22 mouse cellular contexts compared by ENCODE assay signal in genomic region chr17:70779770-70780169, GRCm38 (mm10).
DNase-seq lines count a peak whose midpoint lies in the region; ATAC-seq and TF ChIP-seq lines count a peak whose summit lies in the region.
"Had no signal": no experiment of that assay in that cellular context is flagged by ENCODE, and none has a peak within 500 bp of the region (broad histone marks: within the 10 kb centered on the region; RNA-seq: fewer than 3 reads in every experiment).

No protein-coding gene starts in this region.

- peak overlapping the region; percentile 31; the same call in 1 of the 2 replicates for H3K9ac ChIP-seq in kidney, embryonic 14.5 days (ENCODE audit: low read depth, low read length)
- no peak overlapping the region for H3K9ac ChIP-seq in lung, embryonic 16.5 days (ENCODE audit: low read length)
- H3K9ac ChIP-seq in intestine, embryonic 15.5 days: no peak overlapping the region
- no peak overlapping the region for H3K9ac ChIP-seq in forebrain, postnatal 0 days
- H3K9ac ChIP-seq: hindbrain, embryonic 12.5 days; limb, embryonic 12.5 days; liver, embryonic 13.5 days; neural tube, embryonic 12.5 days had no signal

- peak overlapping the region; percentile 86 for H3K27ac ChIP-seq in kidney, embryonic 14.5 days (ENCODE audit: low read depth, low read length)
- H3K27ac ChIP-seq in lung, embryonic 16.5 days (ENCODE audit: low read length): peak overlapping the region; percentile 62
- H3K27ac ChIP-seq in intestine, embryonic 15.5 days: no peak overlapping the region
- H3K27ac ChIP-seq in forebrain, postnatal 0 days (ENCODE audit: low read depth, low read length): no peak overlapping the region
- H3K27ac ChIP-seq: limb, embryonic 12.5 days; liver, embryonic 13.5 days; macrophage; neural tube, embryonic 12.5 days had no signal

- TF ChIP-seq CTCF in forebrain, postnatal 0 days (IDR thresholded peaks at IDR 0.05; ENCODE audit: low read depth): no peak

- H3K27me3 ChIP-seq in kidney, embryonic 14.5 days (ENCODE audit: control insufficient read depth, insufficient read depth, low read length): no peaks in the 10 kb centered on the region
- H3K27me3 ChIP-seq in lung, embryonic 16.5 days (ENCODE audit: control insufficient read depth, insufficient read depth, low read depth, low read length): no peaks in the 10 kb centered on the region
- H3K27me3 ChIP-seq in intestine, embryonic 15.5 days (replicated peaks): no peaks in the 10 kb centered on the region
- no peaks in the 10 kb centered on the region for H3K27me3 ChIP-seq in forebrain, postnatal 0 days (ENCODE audit: insufficient read depth, low read length)
- H3K27me3 ChIP-seq: hindbrain, embryonic 12.5 days; limb, embryonic 12.5 days; liver, embryonic 13.5 days; neural tube, embryonic 12.5 days; Patski had no signal

- H3K4me1 ChIP-seq in kidney, embryonic 14.5 days (ENCODE audit: control insufficient read depth, insufficient read depth, low read length): peaks cover 28% of the 10 kb centered on the region; the same call in 1 of the 2 replicates
- peaks cover 24% of the 10 kb centered on the region for H3K4me1 ChIP-seq in lung, embryonic 16.5 days (replicated peaks; ENCODE audit: control insufficient read depth, insufficient read depth, low read length)
- 0 out of 2 replicates have a peak, but pooled peaks cover 5% of the 10 kb centered on the region for H3K4me1 ChIP-seq in intestine, embryonic 15.5 days (replicated peaks)
- no peaks in the 10 kb centered on the region for H3K4me1 ChIP-seq in forebrain, postnatal 0 days (ENCODE audit: insufficient read depth)
- H3K4me1 ChIP-seq: liver, embryonic 13.5 days; neural tube, embryonic 12.5 days had no signal

- DNase-seq in kidney, adult 8-10 months: no peak
- DNase-seq in lung, postnatal 10 days: no peak
- DNase-seq in retina, postnatal 1 day: no peak
- DNase-seq in forebrain, postnatal 0 days: no peak
- DNase-seq: adrenal gland, adult 8-10 months; B cell, adult 2 months; cerebellum, adult 9-10 months; heart, postnatal 10 days; kidney, postnatal 36 days; liver, embryonic 13.5 days; right cerebral cortex, adult 18-20 months; thymus, adult 18-20 months had no signal

- no peak for ATAC-seq in kidney, embryonic 14.5 days (ENCODE audit: low FRiP score, low TSS enrichment)
- no peak for ATAC-seq in lung, embryonic 16.5 days (ENCODE audit: low read depth)
- ATAC-seq in intestine, embryonic 15.5 days: peak; percentile 14; the same call in 1 of the 2 replicates
- ATAC-seq in forebrain, postnatal 0 days: no peak
- ATAC-seq: Patski had no signal

- H3K36me3 ChIP-seq in kidney, embryonic 14.5 days (ENCODE audit: control insufficient read depth, insufficient read depth, low read length): no peaks in the 10 kb centered on the region
- H3K36me3 ChIP-seq in lung, embryonic 16.5 days (ENCODE audit: control insufficient read depth, insufficient read depth, low read length): no peaks in the 10 kb centered on the region
- no peaks in the 10 kb centered on the region for H3K36me3 ChIP-seq in intestine, embryonic 15.5 days
- H3K36me3 ChIP-seq in forebrain, postnatal 0 days (ENCODE audit: insufficient read depth): no peaks in the 10 kb centered on the region
- H3K36me3 ChIP-seq: hindbrain, embryonic 12.5 days; limb, embryonic 12.5 days; liver, embryonic 13.5 days; neural tube, embryonic 12.5 days had no signal

- no peaks in the 10 kb centered on the region for H3K9me3 ChIP-seq in kidney, embryonic 14.5 days (ENCODE audit: control insufficient read depth, low read length)
- H3K9me3 ChIP-seq in lung, embryonic 16.5 days (ENCODE audit: control insufficient read depth, low read length): no peaks in the 10 kb centered on the region
- H3K9me3 ChIP-seq in intestine, embryonic 15.5 days: no peaks in the 10 kb centered on the region
- no peaks in the 10 kb centered on the region for H3K9me3 ChIP-seq in forebrain, postnatal 0 days (ENCODE audit: low read length)
- H3K9me3 ChIP-seq: hindbrain, embryonic 12.5 days; limb, embryonic 12.5 days; liver, embryonic 13.5 days; neural tube, embryonic 12.5 days had no signal

- H3K4me2 ChIP-seq in kidney, embryonic 14.5 days (replicated peaks; ENCODE audit: low read depth, low read length): no peak overlapping the region
- no peak overlapping the region for H3K4me2 ChIP-seq in lung, embryonic 16.5 days (ENCODE audit: low read depth, low read length)
- no peak overlapping the region for H3K4me2 ChIP-seq in intestine, embryonic 15.5 days (replicated peaks)
- no peak overlapping the region for H3K4me2 ChIP-seq in forebrain, postnatal 0 days (ENCODE audit: low read depth)
- H3K4me2 ChIP-seq: heart, embryonic 11.5 days; hindbrain, embryonic 12.5 days; limb, embryonic 12.5 days; liver, embryonic 13.5 days; midbrain, embryonic 11.5 days; neural tube, embryonic 12.5 days had no signal

- H3K4me3 ChIP-seq in kidney, embryonic 14.5 days (ENCODE audit: low read length): no peak overlapping the region
- H3K4me3 ChIP-seq in lung, embryonic 16.5 days (ENCODE audit: low read length): no peak overlapping the region
- no peak overlapping the region for H3K4me3 ChIP-seq in intestine, embryonic 15.5 days (replicated peaks)
- no peak overlapping the region for H3K4me3 ChIP-seq in forebrain, postnatal 0 days (ENCODE audit: low read depth, low read length)
- H3K4me3 ChIP-seq: hindbrain, embryonic 12.5 days; limb, embryonic 12.5 days; liver, embryonic 13.5 days; neural tube, embryonic 12.5 days had no signal

- 17% methylated on average over 7 of the region's 7 CpGs for WGBS in kidney, embryonic 14.5 days
- 24% methylated on average over 7 of the region's 7 CpGs for WGBS in lung, embryonic 16.5 days
- 30% methylated on average over 7 of the region's 7 CpGs for whole genome bisulfite sequencing in intestine, embryonic 15.5 days
- WGBS in forebrain, postnatal 0 days: 36% methylated on average over 7 of the region's 7 CpGs

Comparison
In these comparisons a context has a peak if more than half of its experiments do, and no peak if none do; other contexts are left out.
1. H3K27ac ChIP-seq: peak in kidney, embryonic 14.5 days (single experiment) and lung, embryonic 16.5 days (single experiment); none in intestine, embryonic 15.5 days (single experiment) and forebrain, postnatal 0 days (single experiment).